Mouse (Mus musculus) left cerebral cortex, postnatal 36 days (tissue): Measurements from ENCODE around the gene Clec16a. TPM values are rescaled to one million over a fixed set of nuclear protein-coding genes. Genes with fewer than 3 reads are reported as not detected.

ENCODE experiments used
- DNase-seq, 2 experiments: peaks; one replicate each; pipeline ENCODE4 v3.0.0; 2021 to 2022; ENCODE audit warnings: low spot score in 2 of 2, mixed read lengths in 1 of 2
- intact Hi-C: fragments of 180-260 bp; cut with DNase I; formaldehyde crosslinking; loops from one replicate; pipeline ENCODE4 v1.15.1; 2025
- total RNA-seq, 2 experiments: library from RNA; stranded (reverse); gene quantifications; 2 replicates each; pipeline ENCODE4 v1.2.3; 2021

Clec16a gene
- total RNA-seq, 2 experiments from 2014 or later = 92.4 to 97.8 TPM

GRCm38 (mm10) chr16:10787548-10788058 lies 242.5 kb downstream of the Clec16a start:
- intact Hi-C loops = loop anchor here (5.0 to 10.0 kb wide), 2 partner anchors 123 to 160 kb away; no protein-coding TSS in a partner anchor

DNA sequence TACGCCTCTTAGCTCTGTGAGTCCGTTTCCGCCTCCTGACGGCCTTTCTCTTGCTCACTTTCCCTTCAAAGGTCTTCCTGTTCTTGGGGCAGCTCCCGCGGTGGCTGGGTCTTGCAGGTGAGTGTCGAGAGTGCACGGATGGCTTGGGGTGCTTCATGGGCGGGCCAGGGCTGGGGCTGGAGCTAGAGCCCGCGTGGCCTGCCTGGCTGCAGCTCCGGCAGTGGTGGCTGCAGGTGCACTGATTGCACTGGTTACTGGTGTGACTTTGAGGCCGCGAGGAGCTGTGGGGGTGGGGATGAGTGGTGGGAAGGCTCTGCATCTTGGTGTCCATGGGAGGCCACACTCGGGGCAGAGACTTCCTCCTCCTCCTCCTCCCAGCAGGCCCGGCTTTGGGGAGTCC lies 243.1 kb downstream of the Clec16a start, which contains the start of gene Tnp2:
Tnp2 (minus strand) TSS at position 390 of the 400 bp plus-strand sequence.
- no peak for DNase-seq

More at GRCm38 (mm10) chr16:10787548-10788058, 242.5 kb downstream of the Clec16a start:
- no peak for DNase-seq

DNA sequence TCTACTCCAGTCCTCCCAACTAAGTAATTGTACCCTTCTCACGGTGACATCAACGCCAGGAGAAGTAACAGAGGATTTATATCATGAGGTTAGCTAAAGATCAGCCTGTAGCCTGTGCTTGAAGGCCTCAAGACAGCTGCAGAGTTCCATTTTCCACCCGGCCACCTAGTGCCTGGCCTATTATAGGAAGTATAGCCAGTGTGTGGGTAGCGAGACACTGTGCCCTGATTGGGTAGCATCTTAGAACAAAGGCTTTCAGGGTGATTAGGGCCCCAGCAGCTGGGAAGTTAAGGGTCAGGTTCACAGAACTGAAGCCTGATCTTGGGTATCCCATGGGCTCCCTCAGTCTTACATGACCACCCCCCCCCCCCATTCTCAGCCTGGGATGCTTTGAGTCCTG lies 243.7 kb downstream of the Clec16a start:
- intact Hi-C loops = loop anchor here (5.0 to 10.0 kb wide), 2 partner anchors 124 to 162 kb away; no protein-coding TSS in a partner anchor

More for the DNA sequence above, 243.1 kb downstream of the Clec16a start, which contains the start of gene Tnp2:
- intact Hi-C loops = loop anchor here (5.0 to 10.0 kb wide), 2 partner anchors 123 to 161 kb away; no protein-coding TSS in a partner anchor

DNA sequence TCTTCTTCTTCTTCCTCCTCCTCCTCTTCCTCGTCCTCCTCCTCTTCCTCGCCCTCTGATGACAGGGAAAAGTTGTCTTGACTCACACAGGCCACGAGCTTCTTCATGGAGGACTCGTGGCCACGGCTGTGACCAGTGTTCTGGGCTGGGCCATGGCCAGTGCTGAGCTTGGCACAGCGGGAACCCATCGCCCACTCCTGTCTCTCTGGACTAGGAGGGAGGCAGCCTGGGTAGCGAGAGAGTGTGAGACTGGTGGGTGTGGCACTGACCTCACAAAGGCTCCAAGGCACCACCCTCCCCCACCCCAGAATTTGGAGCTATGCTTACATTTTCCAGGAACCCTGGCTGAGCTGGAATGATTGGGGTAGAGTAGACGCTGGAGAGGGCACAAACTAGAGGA lies 245.6 kb downstream of the Clec16a start, which contains the start of gene Prm3:
Prm3 (minus strand) TSS at position 213 of the 400 bp plus-strand sequence.
- no peak for DNase-seq
- intact Hi-C loops = no loop called here

More for the DNA sequence above, 243.7 kb downstream of the Clec16a start:
- no peak for DNase-seq

Other genes starting within 250 kb of the Clec16a start
- gene Emp2, start 231.4 kb upstream of the Clec16a start, total RNA-seq = 10 to 100 TPM; 12.2 to 12.9 TPM
- 1 to 10 TPM; 7.8 to 8.7 TPM for gene Tekt5, start 149.8 kb upstream of the Clec16a start, total RNA-seq
- 10 to 100 TPM; 17.4 to 17.6 TPM for gene Nubp1, start 133.4 kb upstream of the Clec16a start, total RNA-seq
- gene Tvp23a, start 98.0 kb upstream of the Clec16a start, total RNA-seq = 10 to 100 TPM; 29.8 to 32.2 TPM
- gene Ciita, start 65.3 kb upstream of the Clec16a start, total RNA-seq = under 1 TPM in 1 of 2 experiments, not detected in 1; 0.14 TPM
- 10 to 100 TPM; 65.3 TPM for gene Dexi, start 2.3 kb upstream of the Clec16a start, total RNA-seq
- 1 to 10 TPM in 1 of 2 experiments, under 1 TPM in 1; 0.52 to 1.0 TPM for gene Socs1, start 240.2 kb downstream of the Clec16a start, total RNA-seq
- gene Tnp2, start 243.3 kb downstream of the Clec16a start, total RNA-seq = not detected
- not detected for gene Prm3, start 245.6 kb downstream of the Clec16a start, total RNA-seq